Mouse (Mus musculus): ENCODE measurements around the gene Actr6. TPM values are rescaled to one million over a fixed set of nuclear protein-coding genes. Genes with fewer than 3 reads are reported as not detected.
"Not testable (repeated sequence)": the region's sequence is repeated elsewhere in the genome, so short reads cannot be mapped to it uniquely, and the experiment has no call there.

Actr6 gene
- polyA plus RNA-seq, 1 experiment from 2014 or later, result 28.2 TPM

GRCm38 (mm10) chr10:89722247-89723195 lies 9.6 kb downstream of the Actr6 start:
- ATAC-seq (ENCODE audit: low read depth) (no peak), DNase-seq (ENCODE audit: low spot score) (no peak)
- Histone ChIP-seq H3K4me1 (ENCODE audit: control insufficient read depth, insufficient read depth, low read length) (no peaks in the 10 kb centered on the region), H3K4me2 (ENCODE audit: low read depth, low read length) (no peak overlapping the region), H3K4me3 (ENCODE audit: low read depth, low read length) (no peak overlapping the region), H3K27me3 (replicated peaks; ENCODE audit: control insufficient read depth, insufficient read depth, low read length) (no peaks in the 10 kb centered on the region), H3K36me3 (ENCODE audit: control insufficient read depth, insufficient read depth, low read length) (peaks cover 52% of the 10 kb centered on the region), H3K27ac (replicated peaks; ENCODE audit: low read depth, low read length) (no peak overlapping the region), H3K9ac (ENCODE audit: low read depth, low read length) (no peak overlapping the region), H3K9me3 (ENCODE audit: control insufficient read depth, low read length) (no peaks in the 10 kb centered on the region)
- 90% methylated on average over 14 of the region's 14 CpGs for WGBS

DNA sequence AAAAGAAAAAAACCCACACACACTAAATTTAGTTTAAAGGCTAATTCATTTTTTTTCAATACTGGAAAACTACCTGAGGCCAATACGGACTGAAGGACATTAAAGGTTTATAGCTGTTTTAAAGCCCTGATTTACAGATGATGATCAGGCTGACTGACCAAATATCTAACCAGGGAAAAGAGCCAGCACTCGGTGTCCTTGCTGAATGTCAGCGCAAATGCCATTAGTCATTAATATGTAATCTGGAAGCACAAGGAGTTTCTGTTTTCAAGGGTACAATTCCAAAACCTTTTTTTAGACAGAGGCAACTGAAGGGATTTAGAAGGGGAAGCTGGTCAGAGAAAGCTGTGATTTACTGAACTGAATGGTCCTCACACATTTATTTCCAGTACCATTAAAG lies 11.3 kb downstream of the Actr6 start:
- no peak overlapping the region for H3K4me2 ChIP-seq (ENCODE audit: low read depth, low read length)
- ATAC-seq (ENCODE audit: low read depth) (no peak), DNase-seq (ENCODE audit: low spot score) (no peak)
- 95% methylated on average over 3 of the region's 3 CpGs for WGBS
- H3K27me3 ChIP-seq (replicated peaks; ENCODE audit: control insufficient read depth, insufficient read depth, low read length), result no peaks in the 10 kb centered on the region
- H3K9ac ChIP-seq (ENCODE audit: low read depth, low read length), result no peak overlapping the region
- H3K9me3 ChIP-seq (ENCODE audit: control insufficient read depth, low read length), result no peaks in the 10 kb centered on the region
- H3K4me3 ChIP-seq (ENCODE audit: low read depth, low read length), result no peak overlapping the region
- no peak overlapping the region for H3K27ac ChIP-seq (replicated peaks; ENCODE audit: low read depth, low read length)
- no peaks in the 10 kb centered on the region for H3K4me1 ChIP-seq (ENCODE audit: control insufficient read depth, insufficient read depth, low read length)
- peaks cover 47% of the 10 kb centered on the region for H3K36me3 ChIP-seq (ENCODE audit: control insufficient read depth, insufficient read depth, low read length)

GRCm38 (mm10) chr10:89720252-89720651 lies 11.8 kb downstream of the Actr6 start:
- Histone ChIP-seq H3K27me3 (replicated peaks; ENCODE audit: control insufficient read depth, insufficient read depth, low read length) (no peaks in the 10 kb centered on the region), H3K4me3 (ENCODE audit: low read depth, low read length) (no peak overlapping the region), H3K4me2 (ENCODE audit: low read depth, low read length) (no peak overlapping the region), H3K4me1 (ENCODE audit: control insufficient read depth, insufficient read depth, low read length) (no peaks in the 10 kb centered on the region), H3K9ac (ENCODE audit: low read depth, low read length) (no peak overlapping the region), H3K27ac (replicated peaks; ENCODE audit: low read depth, low read length) (no peak overlapping the region), H3K36me3 (ENCODE audit: control insufficient read depth, insufficient read depth, low read length) (peaks cover 47% of the 10 kb centered on the region), H3K9me3 (ENCODE audit: control insufficient read depth, low read length) (no peaks in the 10 kb centered on the region)
- DNase-seq (ENCODE audit: low spot score) (no peak), ATAC-seq (ENCODE audit: low read depth) (no peak)

GRCm38 (mm10) chr10:89714910-89715309 lies 17.2 kb downstream of the Actr6 start:
- no peaks in the 10 kb centered on the region for H3K27me3 ChIP-seq (replicated peaks; ENCODE audit: control insufficient read depth, insufficient read depth, low read length)
- peaks cover 63% of the 10 kb centered on the region for H3K36me3 ChIP-seq (ENCODE audit: control insufficient read depth, insufficient read depth, low read length)
- no peak overlapping the region for H3K4me2 ChIP-seq (ENCODE audit: low read depth, low read length)
- no peak overlapping the region for H3K27ac ChIP-seq (replicated peaks; ENCODE audit: low read depth, low read length)
- no peak overlapping the region for H3K4me3 ChIP-seq (ENCODE audit: low read depth, low read length)
- 76% methylated on average over 10 of the region's 10 CpGs for WGBS
- no peaks in the 10 kb centered on the region for H3K9me3 ChIP-seq (ENCODE audit: control insufficient read depth, low read length)
- no peaks in the 10 kb centered on the region for H3K4me1 ChIP-seq (ENCODE audit: control insufficient read depth, insufficient read depth, low read length)
- peak; percentile 35 for DNase-seq (ENCODE audit: low spot score)
- ATAC-seq (ENCODE audit: low read depth), result peak; percentile 70
- H3K9ac ChIP-seq (ENCODE audit: low read depth, low read length), result no peak overlapping the region

- no peaks in the 10 kb centered on the region for H3K9me3 ChIP-seq (ENCODE audit: control insufficient read depth, low read length)
- H3K27ac ChIP-seq (replicated peaks; ENCODE audit: low read depth, low read length), result no peak overlapping the region
- peak overlapping the region; percentile 11; the same call in 1 of the 2 replicates for H3K4me3 ChIP-seq (ENCODE audit: low read depth, low read length)
- no peaks in the 10 kb centered on the region for H3K27me3 ChIP-seq (replicated peaks; ENCODE audit: control insufficient read depth, insufficient read depth, low read length)
- WGBS, result 29% methylated on average over 10 of the region's 10 CpGs
- DNase-seq (ENCODE audit: low spot score) (peak; percentile 50), ATAC-seq (ENCODE audit: low read depth) (0 out of 2 replicates have a peak, but pooled peaks have one; percentile 65)
- H3K9ac ChIP-seq (ENCODE audit: low read depth, low read length), result no peak overlapping the region
- 0 out of 2 replicates have a peak, but pooled peaks cover 3% of the 10 kb centered on the region for H3K4me1 ChIP-seq (ENCODE audit: control insufficient read depth, insufficient read depth, low read length)
- peaks cover 25% of the 10 kb centered on the region for H3K36me3 ChIP-seq (ENCODE audit: control insufficient read depth, insufficient read depth, low read length)
- H3K4me2 ChIP-seq (ENCODE audit: low read depth, low read length), result peak overlapping the region; percentile 42
These were observed 23.4 kb downstream of the Actr6 start for GRCm38 (mm10) chr10:89708720-89709119.

- Histone ChIP-seq H3K4me3 (ENCODE audit: low read depth, low read length) (no peak overlapping the region), H3K27me3 (replicated peaks; ENCODE audit: control insufficient read depth, insufficient read depth, low read length) (no peaks in the 10 kb centered on the region), H3K9ac (ENCODE audit: low read depth, low read length) (no peak overlapping the region), H3K4me1 (ENCODE audit: control insufficient read depth, insufficient read depth, low read length) (0 out of 2 replicates have a peak, but pooled peaks cover 3% of the 10 kb centered on the region), H3K27ac (replicated peaks; ENCODE audit: low read depth, low read length) (no peak overlapping the region), H3K9me3 (ENCODE audit: control insufficient read depth, low read length) (no peaks in the 10 kb centered on the region), H3K4me2 (ENCODE audit: low read depth, low read length) (no peak overlapping the region), H3K36me3 (ENCODE audit: control insufficient read depth, insufficient read depth, low read length) (peaks cover 12% of the 10 kb centered on the region)
- 81% methylated on average over 3 of the region's 3 CpGs for WGBS
- DNase-seq (ENCODE audit: low spot score) (no peak), ATAC-seq (ENCODE audit: low read depth) (no peak)
These were observed 24.7 kb downstream of the Actr6 start for GRCm38 (mm10) chr10:89707397-89707796.

GRCm38 (mm10) chr10:89703042-89703441 lies 29.1 kb downstream of the Actr6 start:
- no peaks in the 10 kb centered on the region for H3K27me3 ChIP-seq (replicated peaks; ENCODE audit: control insufficient read depth, insufficient read depth, low read length)
- H3K27ac ChIP-seq (replicated peaks; ENCODE audit: low read depth, low read length), result no peak overlapping the region
- no peak overlapping the region for H3K9ac ChIP-seq (ENCODE audit: low read depth, low read length)
- H3K4me1 ChIP-seq (ENCODE audit: control insufficient read depth, insufficient read depth, low read length), result no peaks in the 10 kb centered on the region
- no peaks in the 10 kb centered on the region for H3K9me3 ChIP-seq (ENCODE audit: control insufficient read depth, low read length)
- H3K36me3 ChIP-seq (ENCODE audit: control insufficient read depth, insufficient read depth, low read length), result no peaks in the 10 kb centered on the region
- H3K4me2 ChIP-seq (ENCODE audit: low read depth, low read length), result no peak overlapping the region
- DNase-seq (ENCODE audit: low spot score) (peak; percentile 44), ATAC-seq (ENCODE audit: low read depth) (no peak)
- WGBS, result 38% methylated on average over 5 of the region's 5 CpGs
- no peak overlapping the region for H3K4me3 ChIP-seq (ENCODE audit: low read depth, low read length)

GRCm38 (mm10) chr10:89697956-89698355 lies 34.1 kb downstream of the Actr6 start:
- H3K9ac ChIP-seq (ENCODE audit: low read depth, low read length), result no peak overlapping the region
- H3K4me3 ChIP-seq (ENCODE audit: low read depth, low read length), result no peak overlapping the region
- ATAC-seq (ENCODE audit: low read depth) (no peak), DNase-seq (ENCODE audit: low spot score) (no peak)
- no peaks in the 10 kb centered on the region for H3K36me3 ChIP-seq (ENCODE audit: control insufficient read depth, insufficient read depth, low read length)
- WGBS, result 88% methylated on average over 3 of the region's 3 CpGs
- H3K27me3 ChIP-seq (replicated peaks; ENCODE audit: control insufficient read depth, insufficient read depth, low read length), result no peaks in the 10 kb centered on the region
- H3K4me1 ChIP-seq (ENCODE audit: control insufficient read depth, insufficient read depth, low read length), result no peaks in the 10 kb centered on the region
- no peak overlapping the region for H3K4me2 ChIP-seq (ENCODE audit: low read depth, low read length)
- H3K9me3 ChIP-seq (ENCODE audit: control insufficient read depth, low read length), result no peaks in the 10 kb centered on the region
- no peak overlapping the region for H3K27ac ChIP-seq (replicated peaks; ENCODE audit: low read depth, low read length)

DNA sequence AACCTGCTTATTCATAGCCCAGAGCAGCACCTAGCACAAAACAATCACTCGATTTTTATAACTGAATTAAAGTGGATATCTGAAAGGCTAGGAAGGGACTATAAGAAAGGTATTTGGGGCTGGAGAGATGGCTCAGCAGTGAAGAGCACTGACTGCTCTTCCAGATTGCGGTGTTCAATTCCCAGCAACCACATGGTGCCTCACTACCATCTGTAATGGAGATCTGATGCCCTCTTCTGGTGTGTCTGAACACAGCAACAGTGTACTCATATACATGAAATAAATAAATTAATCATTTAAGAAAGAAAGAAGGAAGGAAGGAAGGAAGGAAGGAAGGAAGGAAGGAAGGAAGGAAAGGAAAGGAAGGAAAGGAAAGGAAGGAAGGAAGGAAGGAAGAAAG lies 35.8 kb downstream of the Actr6 start:
- ATAC-seq (ENCODE audit: low read depth); H3K4me2 ChIP-seq (ENCODE audit: low read depth, low read length); H3K27me3 ChIP-seq (replicated peaks; ENCODE audit: control insufficient read depth, insufficient read depth, low read length); H3K4me1 ChIP-seq (ENCODE audit: control insufficient read depth, insufficient read depth, low read length); H3K9ac ChIP-seq (ENCODE audit: low read depth, low read length); H3K27ac ChIP-seq (replicated peaks; ENCODE audit: low read depth, low read length); H3K36me3 ChIP-seq (ENCODE audit: control insufficient read depth, insufficient read depth, low read length); H3K9me3 ChIP-seq (ENCODE audit: control insufficient read depth, low read length); H3K4me3 ChIP-seq (ENCODE audit: low read depth, low read length); DNase-seq (ENCODE audit: low spot score): not testable (repeated sequence)
- WGBS, result 76% methylated on average over 2 of the region's 2 CpGs

Measured in embryonic facial prominence, embryonic 14.5 days (tissue).